In the genomic region with DNA sequence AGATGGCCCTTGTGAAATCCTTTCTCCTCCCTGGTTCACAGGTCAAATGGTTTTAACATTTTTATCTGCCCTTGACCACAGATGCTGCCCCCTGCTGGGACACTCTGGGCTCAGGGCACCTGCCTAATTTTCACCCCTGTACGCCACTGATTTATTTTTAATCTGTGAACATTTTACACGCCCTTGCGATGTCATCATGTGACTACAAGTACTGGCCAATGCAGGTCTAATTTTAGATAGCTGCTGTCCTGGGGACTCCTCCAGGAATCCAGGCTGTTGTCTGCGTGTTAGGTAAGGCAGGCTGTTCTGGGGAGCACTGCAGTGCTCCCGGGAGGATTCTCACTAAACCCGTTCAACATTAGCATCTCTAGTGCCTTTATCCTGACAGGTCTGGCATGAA, we compare ENCODE assay signal across 12 mouse cellular contexts.
DNase-seq lines count a peak whose midpoint lies in the region; ATAC-seq and TF ChIP-seq lines count a peak whose summit lies in the region.
"Had no signal": no experiment of that assay in that cellular context is flagged by ENCODE, and none has a peak within 500 bp of the region (broad histone marks: within the 10 kb centered on the region; RNA-seq: fewer than 3 reads in every experiment).

No protein-coding gene starts in this region.

- TF ChIP-seq CTCF in cortical plate, adult 2 months (IDR thresholded peaks at IDR 0.05; ENCODE audit: extremely low read depth, insufficient read depth, low read length) = 0 out of 2 replicates have a peak, but pooled peaks have one; percentile 10

- 70% methylated on average over 6 of the region's 6 CpGs for WGBS in embryonic facial prominence, embryonic 13.5 days
- 35% methylated on average over 6 of the region's 6 CpGs for WGBS in heart, embryonic 16.5 days

- no peak overlapping the region for H3K9ac ChIP-seq in embryonic facial prominence, embryonic 13.5 days
- H3K9ac ChIP-seq in heart, embryonic 16.5 days (ENCODE audit: low read length) = no peak overlapping the region
- H3K9ac ChIP-seq: kidney, embryonic 15.5 days had no signal

- H3K9me3 ChIP-seq in embryonic facial prominence, embryonic 13.5 days = no peaks in the 10 kb centered on the region
- H3K9me3 ChIP-seq in heart, embryonic 16.5 days (replicated peaks; ENCODE audit: control insufficient read depth, low read length) = no peaks in the 10 kb centered on the region
- H3K9me3 ChIP-seq: kidney, embryonic 15.5 days had no signal

- no peaks in the 10 kb centered on the region for H3K36me3 ChIP-seq in embryonic facial prominence, embryonic 13.5 days
- H3K36me3 ChIP-seq in heart, embryonic 16.5 days (ENCODE audit: control insufficient read depth, insufficient read depth) = no peaks in the 10 kb centered on the region
- H3K36me3 ChIP-seq: kidney, embryonic 15.5 days had no signal

- no peak overlapping the region for H3K4me3 ChIP-seq in cortical plate, adult 2 months (ENCODE audit: insufficient read depth, low read length)
- H3K4me3 ChIP-seq in embryonic facial prominence, embryonic 13.5 days = no peak overlapping the region
- no peak overlapping the region for H3K4me3 ChIP-seq in heart, embryonic 16.5 days (ENCODE audit: low read length)
- H3K4me3 ChIP-seq: erythroblast, embryonic 14.5 days; kidney, embryonic 15.5 days had no signal

- no peak overlapping the region for H3K4me2 ChIP-seq in embryonic facial prominence, embryonic 13.5 days
- H3K4me2 ChIP-seq in heart, embryonic 16.5 days (ENCODE audit: low read depth, low read length) = no peak overlapping the region

- peak; percentile 14 for DNase-seq in layer of hippocampus, adult 11-12 months (ENCODE audit: low spot score)
- DNase-seq in layer of hippocampus, postnatal 25 days (ENCODE audit: extremely low spot score in 1 of 2, low spot score in 1 of 2) = no peak
- DNase-seq in Muller cell, postnatal 12 days (ENCODE audit: inconsistent ontology term) = no peak
- DNase-seq: cerebellum, adult 18-20 months; thymus, adult 2 months had no signal

- no peak for TF ChIP-seq POLR2A in cortical plate, adult 2 months (IDR thresholded peaks at IDR 0.05; ENCODE audit: extremely low read depth, insufficient read depth, low read length)

- no peaks in the 10 kb centered on the region for H3K4me1 ChIP-seq in cortical plate, adult 2 months (ENCODE audit: control insufficient read depth, insufficient read depth, low read length)
- H3K4me1 ChIP-seq in embryonic facial prominence, embryonic 13.5 days = peaks cover 24% of the 10 kb centered on the region
- H3K4me1 ChIP-seq in heart, embryonic 16.5 days (ENCODE audit: control insufficient read depth, insufficient read depth, low read length) = peaks cover 10% of the 10 kb centered on the region

- peaks cover 4% of the 10 kb centered on the region; the same call in 1 of the 2 replicates for H3K27me3 ChIP-seq in embryonic facial prominence, embryonic 13.5 days
- H3K27me3 ChIP-seq in heart, embryonic 16.5 days (ENCODE audit: control insufficient read depth, insufficient read depth, low read length) = peaks cover 6% of the 10 kb centered on the region; the same call in 1 of the 2 replicates

- H3K27ac ChIP-seq in cortical plate, adult 2 months (ENCODE audit: insufficient read depth, low read length) = no peak overlapping the region
- peak overlapping the region; percentile 74 for H3K27ac ChIP-seq in embryonic facial prominence, embryonic 13.5 days
- peak overlapping the region; percentile 50 for H3K27ac ChIP-seq in heart, embryonic 16.5 days (ENCODE audit: low read length)
- H3K27ac ChIP-seq: macrophage had no signal

- ATAC-seq in embryonic facial prominence, embryonic 13.5 days (ENCODE audit: insufficient number of reproducible peaks, insufficient read depth, low FRiP score, low TSS enrichment, low read depth) = no peak
- peak; percentile 35; the same call in 1 of the 2 replicates for ATAC-seq in heart, embryonic 16.5 days (replicated peaks; ENCODE audit: extremely low read depth, insufficient read depth, low FRiP score)
- no peak for ATAC-seq in CD4-positive, CD25-positive, alpha-beta regulatory T cell, adult 4 months
